ENCODE assay signal across 16 mouse cellular contexts in the genomic region with DNA sequence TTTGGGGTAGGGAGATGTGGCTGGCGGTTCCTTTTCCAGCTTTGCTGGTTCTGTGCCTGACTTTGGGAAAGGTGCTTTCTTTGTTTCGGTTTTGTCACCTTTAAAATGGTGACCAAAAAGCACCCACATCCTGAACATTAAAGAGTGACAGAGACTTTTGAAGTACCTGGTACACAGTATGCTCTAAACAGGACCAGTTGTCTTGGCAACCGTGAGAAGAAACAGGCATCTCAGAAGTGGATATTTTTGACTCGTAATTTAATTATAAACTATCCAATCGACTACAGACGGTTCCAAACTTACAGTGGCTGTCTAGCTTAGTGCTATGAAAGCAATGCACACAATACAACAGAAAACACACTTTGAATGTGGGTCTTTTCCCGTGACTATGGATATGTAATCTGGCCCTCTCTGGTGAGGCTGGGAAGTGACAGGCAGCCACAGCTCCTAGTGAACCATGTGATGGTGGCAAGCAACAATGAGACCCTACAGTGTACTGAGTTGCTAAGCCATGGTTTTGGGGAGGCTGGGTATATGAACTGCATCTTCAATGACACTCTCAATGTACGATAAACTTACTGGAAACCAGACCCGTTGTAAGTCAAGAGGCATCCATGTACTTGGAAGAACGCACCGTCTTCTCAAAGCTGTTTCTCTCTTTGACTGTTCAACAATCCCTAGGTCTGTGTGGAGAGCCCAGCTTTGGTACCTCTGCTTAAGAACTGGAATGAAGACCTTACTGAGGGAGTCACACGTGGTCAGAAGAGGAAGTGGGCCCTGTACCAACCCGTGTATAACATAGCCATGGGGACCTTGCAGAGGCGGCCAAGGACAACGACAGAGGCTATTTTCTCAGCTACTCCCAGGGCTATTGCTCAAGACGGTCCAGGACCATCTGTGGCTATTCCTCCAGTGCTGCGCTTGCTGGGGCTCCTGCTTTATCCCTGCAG. TPM values are rescaled to one million over a fixed set of nuclear protein-coding genes. Genes with fewer than 3 reads are reported as not detected.
DNase-seq lines count a peak whose midpoint lies in the region; ATAC-seq and TF ChIP-seq lines count a peak whose summit lies in the region.
"Had no signal": no experiment of that assay in that cellular context is flagged by ENCODE, and none has a peak within 500 bp of the region (broad histone marks: within the 10 kb centered on the region; RNA-seq: fewer than 3 reads in every experiment).

No protein-coding gene starts in this region.

- peak; percentile 12 for DNase-seq in gastrocnemius, adult 2 months
- no peak for DNase-seq in gastrocnemius, adult 18-20 months (ENCODE audit: low spot score)
- DNase-seq in lung, embryonic 14.5 days = no peak
- DNase-seq in lung, postnatal 10 days = no peak
- DNase-seq in urinary bladder, postnatal 36 days (ENCODE audit: low spot score in 2 of 2) = no peak
- DNase-seq in MN1 (ENCODE audit: low spot score) = no peak
- DNase-seq: cerebellum, adult 2 months; heart, postnatal 14 days; lung, postnatal 36 days had no signal

- no peak for ATAC-seq in lung, embryonic 14.5 days (ENCODE audit: insufficient read depth)
- ATAC-seq in common myeloid progenitor, adult 5-6 weeks (replicated peaks; ENCODE audit: low read depth, poor library complexity, severe bottlenecking) = peak; percentile 22
- peak; percentile 27; the same call in 1 of the 2 replicates for ATAC-seq in neutrophil, adult 5-6 weeks (ENCODE audit: extremely low read depth, insufficient number of reproducible peaks, low FRiP score, poor library complexity, severe bottlenecking)
- ATAC-seq: midbrain, embryonic 15.5 days had no signal

- H3K9me3 ChIP-seq in lung, embryonic 14.5 days (ENCODE audit: low read depth, low read length) = no peaks in the 10 kb centered on the region
- H3K9me3 ChIP-seq: midbrain, embryonic 15.5 days had no signal

- WGBS in lung, embryonic 14.5 days = 83% methylated on average over 17 of the region's 17 CpGs

- TF ChIP-seq CTCF in gastrocnemius, adult 2 months (IDR thresholded peaks at IDR 0.05) = no peak
- peak; percentile 13; the same call in 1 of the 2 replicates for TF ChIP-seq CTCF in lung, embryonic 14.5 days (IDR thresholded peaks at IDR 0.05; ENCODE audit: low read depth)

- no peaks in the 10 kb centered on the region for H3K36me3 ChIP-seq in lung, embryonic 14.5 days (ENCODE audit: insufficient read depth)
- H3K36me3 ChIP-seq: midbrain, embryonic 15.5 days had no signal

- H3K27ac ChIP-seq in gastrocnemius, adult 2 months = no peak overlapping the region
- no peak overlapping the region for H3K27ac ChIP-seq in lung, embryonic 14.5 days (ENCODE audit: low read depth)
- H3K27ac ChIP-seq: midbrain, embryonic 15.5 days had no signal

- H3K9ac ChIP-seq in lung, embryonic 14.5 days = no peak overlapping the region
- H3K9ac ChIP-seq: midbrain, embryonic 15.5 days had no signal

- H3K4me1 ChIP-seq in lung, embryonic 14.5 days (ENCODE audit: insufficient read depth) = peaks cover 26% of the 10 kb centered on the region

- no peak overlapping the region for H3K4me2 ChIP-seq in lung, embryonic 14.5 days
- H3K4me2 ChIP-seq: midbrain, embryonic 15.5 days had no signal

- intact Hi-C loops in gastrocnemius, adult 2 months (cut with DNase I) = no loop called here

- H3K27me3 ChIP-seq in lung, embryonic 14.5 days (ENCODE audit: insufficient read depth, low read length) = no peaks in the 10 kb centered on the region
- H3K27me3 ChIP-seq: midbrain, embryonic 15.5 days had no signal

- no peak overlapping the region for H3K4me3 ChIP-seq in gastrocnemius, adult 2 months
- no peak overlapping the region for H3K4me3 ChIP-seq in lung, embryonic 14.5 days (ENCODE audit: low read depth, low read length)
- H3K4me3 ChIP-seq: midbrain, embryonic 15.5 days had no signal

RNA-seq across cellular contexts. Expression of a gene that starts 23.5 kb away (rescaled TPM):
- not detected for total RNA-seq in gastrocnemius, adult 2 months (2021)
- not detected for total RNA-seq in gastrocnemius, adult 18-20 months (2021)
- not detected in 2 replicates for polyA plus RNA-seq in lung, embryonic 14.5 days (2014; fragmentation: Nextera tagmentation; extraction: Ambion mirVana)
- total RNA-seq in common myeloid progenitor, adult 5-6 weeks (2017) = not detected in 2 replicates
- not detected in 2 replicates for total RNA-seq in neutrophil, adult 5-6 weeks (2017)
- total RNA-seq: heart, postnatal 14 days; left cerebral cortex, adult 8-10 months had no signal
- polyA plus RNA-seq: C2C12; neural tube, embryonic 14.5 days; urinary bladder, adult 2 months had no signal

RNA-seq across cellular contexts. Expression of a gene that starts 42.1 kb away (rescaled TPM):
- total RNA-seq in gastrocnemius, adult 2 months (2021) = 10 to 100 TPM; 74.7 to 87.2 TPM
- 10 to 100 TPM; 86.9 to 93.2 TPM for total RNA-seq in gastrocnemius, adult 18-20 months (2021)
- 142 and 148 TPM in 2 replicates for polyA plus RNA-seq in lung, embryonic 14.5 days (2014; fragmentation: Nextera tagmentation; extraction: Ambion mirVana)
- total RNA-seq in common myeloid progenitor, adult 5-6 weeks (2017) = 73.7 and 87.7 TPM in 2 replicates
- 0.93 and 1.5 TPM in 2 replicates for total RNA-seq in neutrophil, adult 5-6 weeks (2017)

Comparison
In these comparisons a context has a peak if more than half of its experiments do, and no peak if none do; other contexts are left out.
1. RNA of a gene that starts 42.1 kb away (total RNA-seq): 86.9 to 93.2 TPM in gastrocnemius, adult 18-20 months, 73.7 to 87.7 TPM in common myeloid progenitor, adult 5-6 weeks and 74.7 to 87.2 TPM in gastrocnemius, adult 2 months; 0.93 to 1.5 TPM in neutrophil, adult 5-6 weeks; every median in the first group is over 10 times any median in the second.